Mouse (Mus musculus): ENCODE results near the gene Olfr113. TPM values are rescaled to one million over a fixed set of nuclear protein-coding genes. Genes with fewer than 3 reads are reported as not detected.
"Not testable (repeated sequence)": the region's sequence is repeated elsewhere in the genome, so short reads cannot be mapped to it uniquely, and the experiment has no call there.

The Olfr113 gene
- not detected in 2 replicates for polyA plus RNA-seq (2012; rRNA removed)

DNA sequence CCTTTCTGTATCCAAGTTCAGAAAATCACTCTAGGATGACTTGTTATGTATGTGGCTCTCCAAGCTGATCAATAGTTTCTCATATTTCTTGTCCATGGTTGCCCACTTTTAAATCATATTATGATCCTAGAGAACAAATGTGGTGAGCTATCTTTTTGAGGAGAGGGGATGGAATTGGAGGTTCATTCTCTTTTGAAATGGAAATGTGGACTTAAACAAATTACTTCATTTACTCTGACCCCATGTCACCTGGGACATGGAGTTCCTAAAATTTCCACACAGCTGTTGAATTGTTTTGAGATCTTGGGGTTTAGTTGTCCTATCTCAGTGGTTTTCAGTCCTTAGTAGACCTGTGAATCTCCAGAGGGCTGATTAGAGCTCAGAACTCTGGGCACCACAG, at the start of gene Olfr113:
Gene Olfr113 (minus strand): TSS at position 101 of the 400 bp plus-strand sequence.
- no peak for DNase-seq (ENCODE audit: low read depth, low spot score)

DNA sequence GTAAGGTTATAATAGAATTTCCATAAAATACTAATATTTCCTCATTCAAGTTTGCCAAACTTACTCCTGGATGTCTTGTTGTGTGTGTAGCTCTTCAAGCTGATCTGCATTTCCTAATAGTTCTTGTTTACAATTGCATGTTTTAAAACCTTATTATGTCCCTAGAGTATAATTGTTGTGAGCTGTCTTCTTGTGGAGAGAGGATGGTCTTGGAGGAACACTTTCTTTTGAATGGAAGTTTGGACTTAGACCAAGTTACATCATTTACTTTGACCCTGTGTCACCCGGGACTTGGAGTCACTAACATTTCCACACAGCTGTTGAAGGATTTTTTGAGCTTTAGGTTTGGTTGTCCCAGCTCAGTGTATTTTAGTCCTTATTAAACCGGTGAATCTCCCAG, 49.5 kb upstream of the Olfr113 start, which contains the start of the genes Olfr115 and Olfr116:
Gene Olfr115 (minus strand): TSS at position 101 of the 400 bp plus-strand sequence.
Gene Olfr116 (minus strand): TSS at position 191 of the 400 bp plus-strand sequence.
- no peak for DNase-seq (ENCODE audit: low read depth, low spot score)
- WGBS: 67% methylated on average over 2 of the region's 2 CpGs

DNA sequence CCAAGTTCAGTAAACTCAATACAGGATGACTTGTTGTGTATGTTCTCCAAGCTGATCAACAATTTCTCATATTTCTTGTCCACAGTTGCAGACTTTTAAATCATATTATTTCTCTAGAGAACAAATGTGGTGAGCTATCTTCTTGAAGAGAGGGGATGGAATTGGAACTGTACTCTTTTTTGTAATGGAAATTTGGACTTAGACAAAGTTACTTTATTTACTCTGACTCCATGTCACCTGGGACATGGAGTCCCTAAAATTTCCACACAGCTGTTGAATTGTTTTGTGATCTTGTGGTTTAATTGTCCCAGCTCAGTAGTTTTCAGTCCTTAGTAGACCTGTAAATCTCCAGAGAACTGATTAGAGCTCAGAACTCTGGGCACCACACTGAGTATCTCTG, 15.2 kb upstream of the Olfr113 start, which contains the start of gene Olfr114:
Gene Olfr114 (minus strand): TSS at position 101 of the 400 bp plus-strand sequence.
- no peak for DNase-seq (ENCODE audit: low read depth, low spot score)

DNA sequence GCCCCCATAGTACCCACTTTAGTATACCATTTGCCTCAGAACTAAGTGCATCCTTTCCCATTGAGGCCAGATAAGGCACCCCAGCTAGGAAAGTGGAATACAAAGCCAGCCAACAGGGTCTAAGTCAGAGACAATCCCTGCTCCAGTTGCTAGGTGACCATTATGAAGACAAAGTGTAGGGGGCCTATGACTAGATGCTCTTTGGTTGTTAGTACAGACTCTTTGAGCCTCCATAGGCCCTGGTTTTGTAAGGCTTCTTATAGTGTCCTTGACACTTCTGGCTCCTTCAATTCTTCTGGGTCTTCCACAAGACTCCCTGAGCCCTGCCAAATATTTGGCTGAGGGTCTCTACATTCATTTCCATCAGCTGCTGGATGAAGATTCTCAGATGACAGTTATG, 8.1 kb downstream of the Olfr113 start, which contains the start of gene Olfr112:
Gene Olfr112 (minus strand): TSS at position 101 of the 400 bp plus-strand sequence.
- DNase-seq (ENCODE audit: low read depth, low spot score): no peak

DNA sequence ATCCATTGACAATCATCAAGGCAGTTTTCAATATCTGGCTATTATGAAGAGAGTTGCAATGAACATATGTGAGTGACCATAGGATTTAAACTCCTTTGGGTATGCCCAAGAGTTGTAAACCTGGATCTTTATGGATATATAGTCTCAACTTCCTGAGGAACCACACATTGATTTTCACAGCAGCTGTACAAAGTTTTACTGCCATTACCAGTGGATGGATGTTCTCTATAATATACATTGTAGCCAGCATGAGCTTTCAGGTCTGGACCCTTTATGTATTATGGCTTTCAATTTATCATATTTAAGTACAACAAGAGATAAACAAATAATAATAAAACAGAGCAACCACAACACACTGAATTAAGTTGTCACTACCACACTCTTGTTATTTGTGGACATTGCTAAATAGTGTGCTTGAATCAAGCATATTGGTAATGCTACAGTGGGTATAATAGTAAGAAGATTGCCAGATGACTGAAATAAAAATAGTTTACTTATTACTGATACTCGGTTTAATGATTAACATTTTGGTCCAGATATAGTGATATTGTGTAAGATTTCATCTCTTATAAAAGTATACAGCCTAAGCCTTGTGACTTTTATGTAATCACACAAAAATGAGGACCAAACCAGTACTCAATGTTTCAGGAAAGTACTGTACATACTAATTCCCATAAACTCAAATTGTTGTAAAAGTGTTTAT, 18.4 kb downstream of the Olfr113 start:
- WGBS: 32% methylated on average over 1 of the region's 1 CpGs
- no peak for DNase-seq (ENCODE audit: low read depth, low spot score)

DNA sequence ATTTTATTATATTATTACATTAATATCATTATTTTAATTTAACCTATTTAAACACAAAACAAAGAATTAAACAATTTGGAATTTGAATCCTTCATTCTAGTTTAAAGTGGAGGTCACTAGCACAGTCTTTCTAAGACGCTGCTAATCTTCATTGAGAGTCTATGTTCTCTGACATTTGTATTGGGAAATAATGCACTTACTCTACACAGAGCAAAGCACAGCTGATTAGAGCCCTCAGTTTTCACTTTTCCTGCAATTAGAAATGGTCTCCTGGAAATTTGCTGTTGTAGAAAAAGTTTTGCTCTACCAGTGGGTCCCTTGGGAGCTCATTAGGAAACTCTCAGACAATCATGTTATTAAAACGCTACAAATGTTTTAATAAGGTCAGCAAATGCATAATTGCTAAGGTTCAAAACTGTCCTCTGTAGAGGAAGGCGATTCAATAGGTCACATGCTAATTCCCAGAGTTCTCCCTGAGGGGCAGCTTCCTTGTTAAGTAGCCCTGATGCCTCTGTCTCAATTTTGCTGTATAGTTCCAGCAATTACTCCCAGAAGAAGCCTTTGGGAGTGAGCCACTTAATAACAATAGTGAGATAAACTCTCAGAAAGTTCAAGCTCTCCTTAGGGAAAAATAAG, 33.5 kb downstream of the Olfr113 start:
- no peak for DNase-seq (ENCODE audit: low read depth, low spot score)
- WGBS: 70% methylated on average over 3 of the region's 3 CpGs

DNA sequence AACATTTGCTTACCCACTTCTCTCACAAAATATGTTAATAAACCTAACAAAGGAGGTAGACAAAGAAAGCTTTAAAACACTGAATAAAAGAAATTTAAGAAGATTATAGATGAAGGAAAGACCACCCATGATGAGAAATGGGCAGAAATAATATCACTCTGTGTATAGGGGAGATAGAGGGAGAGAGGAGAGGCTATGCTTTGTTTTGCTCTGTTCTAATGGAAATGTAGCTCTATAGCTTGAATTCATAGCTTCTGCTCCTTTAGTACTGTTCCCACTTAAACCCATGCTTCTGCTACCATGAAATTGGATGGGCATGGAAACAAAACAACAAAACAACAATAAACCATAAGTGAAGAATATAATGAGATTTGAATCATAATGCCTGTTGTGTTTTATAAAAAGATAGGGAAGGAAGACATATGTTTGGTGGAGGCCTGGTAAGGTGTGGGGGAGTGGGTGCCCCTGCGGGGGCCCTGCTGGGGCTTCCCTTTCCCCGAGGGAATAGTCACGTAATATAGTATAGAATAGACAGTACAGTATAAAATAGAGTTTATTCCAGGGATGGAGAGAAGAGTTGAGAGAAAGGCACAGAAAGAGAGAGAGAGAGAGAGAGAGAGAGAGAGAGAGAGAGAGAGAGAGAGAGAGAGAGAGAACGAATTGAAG, 35.9 kb downstream of the Olfr113 start:
- no peak for DNase-seq (ENCODE audit: low read depth, low spot score)
- WGBS: 88% methylated on average over 4 of the region's 4 CpGs

DNA sequence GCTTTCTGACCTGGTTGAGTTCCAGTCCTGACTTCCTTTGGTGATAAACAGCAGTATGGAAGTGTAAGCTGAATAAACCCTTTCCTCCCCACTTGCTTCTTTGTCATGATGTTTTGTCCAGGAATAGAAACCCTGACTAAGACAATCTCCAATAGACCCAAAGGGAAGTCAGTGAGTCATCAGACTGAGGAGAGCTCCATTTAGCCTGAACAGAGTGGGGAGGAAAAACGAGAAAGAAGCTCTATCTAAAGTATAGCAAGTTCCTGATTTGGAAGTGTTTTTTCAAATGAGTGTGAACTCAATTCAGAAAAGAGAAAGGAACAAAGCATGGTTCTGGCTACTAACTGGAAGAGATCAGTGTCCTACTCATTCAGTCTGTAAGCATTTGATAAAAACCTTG, 39.0 kb downstream of the Olfr113 start:
- DNase-seq (ENCODE audit: low read depth, low spot score): not testable (repeated sequence)
- WGBS: 41% methylated on average over 1 of the region's 1 CpGs

DNA sequence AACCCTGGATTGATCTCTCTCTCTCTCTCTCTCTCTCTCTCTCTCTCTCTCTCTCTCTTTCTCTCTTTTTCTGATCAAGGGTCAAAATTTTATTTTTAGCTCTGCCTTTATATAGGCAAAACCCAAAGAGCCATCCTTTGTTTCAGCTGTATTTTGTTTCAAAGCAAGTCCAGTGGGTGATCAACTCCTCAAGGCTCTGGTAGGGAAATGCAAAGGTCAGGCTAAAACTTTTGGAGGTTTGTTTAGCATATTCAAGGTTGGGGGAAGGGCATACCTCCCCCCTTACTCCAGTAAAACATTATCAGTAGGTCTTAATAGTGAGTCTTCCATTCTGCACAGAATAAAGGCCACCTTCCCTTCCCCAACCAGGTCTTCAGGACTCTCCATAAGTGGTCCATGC, 42.3 kb downstream of the Olfr113 start:
- no peak for DNase-seq (ENCODE audit: low read depth, low spot score)

DNA sequence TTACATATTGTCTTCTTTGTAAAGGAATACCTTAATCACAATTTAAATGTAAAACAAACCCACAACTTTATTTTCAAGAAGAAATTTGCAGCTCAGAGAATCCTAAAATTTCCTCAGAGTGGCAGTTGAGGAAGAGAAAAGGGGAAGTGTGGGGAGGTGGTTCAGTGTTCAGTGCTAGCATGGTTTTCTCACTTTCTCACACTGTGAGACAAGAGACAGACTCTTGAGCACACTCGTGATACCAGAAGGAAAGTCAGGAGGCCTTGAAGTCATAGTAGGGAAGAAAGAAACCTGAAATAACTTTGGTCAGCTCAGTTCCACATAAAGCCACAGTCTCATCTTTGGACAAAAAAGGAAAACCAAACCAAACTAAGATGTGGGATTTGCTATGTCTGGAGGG, 52.0 kb downstream of the Olfr113 start:
- 63% methylated on average over 1 of the region's 1 CpGs for WGBS
- not testable (repeated sequence) for DNase-seq (ENCODE audit: low read depth, low spot score)

DNA sequence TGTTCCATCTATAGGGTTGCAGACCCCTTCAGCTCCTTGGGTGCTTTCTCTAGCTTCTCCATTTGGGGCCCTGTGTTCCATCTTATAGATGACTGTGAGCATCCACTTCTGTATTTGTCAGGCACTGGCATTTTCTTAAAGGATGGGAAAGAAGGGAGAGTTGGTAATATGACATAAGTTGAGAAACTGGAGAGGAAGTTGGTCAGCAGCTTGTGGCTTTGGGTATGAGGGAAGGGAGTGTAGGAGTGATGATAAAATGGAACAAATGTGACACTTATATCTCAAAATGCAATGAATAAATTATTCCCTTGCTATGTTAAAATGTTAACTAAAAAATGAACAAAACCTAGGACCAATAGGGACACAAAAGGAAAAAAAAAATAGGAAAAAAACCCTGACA, 52.9 kb downstream of the Olfr113 start:
- DNase-seq (ENCODE audit: low read depth, low spot score): not testable (repeated sequence)

Other genes with a start within 250 kb of the Olfr113 start
- not detected in 2 replicates for gene Olfr103, start 238.0 kb downstream of the Olfr113 start, polyA plus RNA-seq (2012; rRNA removed)
- gene Olfr104-ps, start 218.1 kb downstream of the Olfr113 start, polyA plus RNA-seq (2012; rRNA removed): not detected in 2 replicates
- not detected in 2 replicates for gene Olfr105-ps, start 198.6 kb downstream of the Olfr113 start, polyA plus RNA-seq (2012; rRNA removed)
- gene Olfr106-ps, start 187.3 kb downstream of the Olfr113 start, polyA plus RNA-seq (2012; rRNA removed): not detected in 2 replicates
- not detected in 2 replicates for gene Olfr107, start 178.4 kb downstream of the Olfr113 start, polyA plus RNA-seq (2012; rRNA removed)
- gene Olfr108, start 132.2 kb downstream of the Olfr113 start, polyA plus RNA-seq (2012; rRNA removed): not detected in 2 replicates
- not detected in 2 replicates for gene Olfr109, start 118.7 kb downstream of the Olfr113 start, polyA plus RNA-seq (2012; rRNA removed)
- 1.8 and 2.3 TPM in 2 replicates for gene H2-M2, start 94.1 kb downstream of the Olfr113 start, polyA plus RNA-seq (2012; rRNA removed)
- gene Olfr110, start 85.2 kb downstream of the Olfr113 start, polyA plus RNA-seq (2012; rRNA removed): not detected in 2 replicates
- 0.07 TPM in 1 of 2 replicates, not detected in the other for gene Olfr111, start 69.6 kb downstream of the Olfr113 start, polyA plus RNA-seq (2012; rRNA removed)
- not detected in 2 replicates for gene Olfr112, start 8.2 kb downstream of the Olfr113 start, polyA plus RNA-seq (2012; rRNA removed)
- gene Olfr114, start 15.1 kb upstream of the Olfr113 start, polyA plus RNA-seq (2012; rRNA removed): not detected in 2 replicates
- not detected in 2 replicates for gene Olfr115, start 49.4 kb upstream of the Olfr113 start, polyA plus RNA-seq (2012; rRNA removed)
- not detected in 2 replicates for gene Olfr116, start 49.5 kb upstream of the Olfr113 start, polyA plus RNA-seq (2012; rRNA removed)
- not detected in 2 replicates for gene Olfr117, start 86.1 kb upstream of the Olfr113 start, polyA plus RNA-seq (2012; rRNA removed)
- gene Olfr118, start 89.3 kb upstream of the Olfr113 start, polyA plus RNA-seq (2012; rRNA removed): not detected in 2 replicates
- not detected in 2 replicates for gene Olfr119, start 118.9 kb upstream of the Olfr113 start, polyA plus RNA-seq (2012; rRNA removed)
- not detected in 2 replicates for gene Olfr120, start 144.1 kb upstream of the Olfr113 start, polyA plus RNA-seq (2012; rRNA removed)
- gene Olfr121, start 171.2 kb upstream of the Olfr113 start, polyA plus RNA-seq (2012; rRNA removed): not detected in 2 replicates
- gene Olfr122, start 190.9 kb upstream of the Olfr113 start, polyA plus RNA-seq (2012; rRNA removed): not detected in 2 replicates
- gene Olfr123, start 215.9 kb upstream of the Olfr113 start, polyA plus RNA-seq (2012; rRNA removed): not detected in 2 replicates
- gene Olfr124, start 222.2 kb upstream of the Olfr113 start, polyA plus RNA-seq (2012; rRNA removed): not detected in 2 replicates

All from large intestine, adult 2 months (tissue).